In genomic region chr2:84775665-84776064, GRCm38 (mm10) we compare ENCODE assay signal across 9 mouse cellular contexts. TPM values are rescaled to one million over a fixed set of nuclear protein-coding genes. Genes with fewer than 3 reads are reported as not detected.
DNase-seq lines count a peak whose midpoint lies in the region; ATAC-seq and TF ChIP-seq lines count a peak whose summit lies in the region.
"Had no signal": no experiment of that assay in that cellular context is flagged by ENCODE, and none has a peak within 500 bp of the region (broad histone marks: within the 10 kb centered on the region; RNA-seq: fewer than 3 reads in every experiment).

No protein-coding gene starts in this region.

- H3K4me3 ChIP-seq in hindbrain, embryonic 12.5 days = no peak overlapping the region
- H3K4me3 ChIP-seq in hindbrain, embryonic 13.5 days = no peak overlapping the region
- no peak overlapping the region for H3K4me3 ChIP-seq in forebrain, postnatal 0 days (ENCODE audit: low read depth, low read length)
- no peak overlapping the region for H3K4me3 ChIP-seq in liver, postnatal 0 days (ENCODE audit: low read depth, low read length)

- no peak for ATAC-seq in hindbrain, embryonic 12.5 days (ENCODE audit: low FRiP score)
- ATAC-seq in hindbrain, embryonic 13.5 days (ENCODE audit: low FRiP score) = no peak
- ATAC-seq in forebrain, postnatal 0 days = no peak
- no peak for ATAC-seq in liver, postnatal 0 days

- no peak for TF ChIP-seq EP300 in liver, postnatal 0 days (IDR thresholded peaks at IDR 0.05; ENCODE audit: low read depth)

- 78% methylated on average over 6 of the region's 6 CpGs for WGBS in hindbrain, embryonic 12.5 days
- WGBS in hindbrain, embryonic 13.5 days = 74% methylated on average over 6 of the region's 6 CpGs
- WGBS in forebrain, postnatal 0 days = 61% methylated on average over 6 of the region's 6 CpGs
- WGBS in liver, postnatal 0 days (ENCODE audit: insufficient replicate concordance) = 57% methylated on average over 6 of the region's 6 CpGs

- TF ChIP-seq POLR2A in brain, embryonic 14.5 days (IDR thresholded peaks at IDR 0.05; ENCODE audit: borderline replicate concordance, extremely low read depth, insufficient read depth, insufficient read length, poor library complexity, severe bottlenecking) = no peak

- no peaks in the 10 kb centered on the region for H3K27me3 ChIP-seq in hindbrain, embryonic 12.5 days
- H3K27me3 ChIP-seq in hindbrain, embryonic 13.5 days = no peaks in the 10 kb centered on the region
- no peaks in the 10 kb centered on the region for H3K27me3 ChIP-seq in forebrain, postnatal 0 days (ENCODE audit: insufficient read depth, low read length)
- H3K27me3 ChIP-seq in liver, postnatal 0 days (ENCODE audit: insufficient read depth, low read length) = peaks cover 2% of the 10 kb centered on the region; the same call in 1 of the 2 replicates
- H3K27me3 ChIP-seq: limb, embryonic 13.5 days had no signal

- H3K9me3 ChIP-seq in hindbrain, embryonic 12.5 days (replicated peaks) = no peaks in the 10 kb centered on the region
- H3K9me3 ChIP-seq in hindbrain, embryonic 13.5 days = no peaks in the 10 kb centered on the region
- no peaks in the 10 kb centered on the region for H3K9me3 ChIP-seq in forebrain, postnatal 0 days (ENCODE audit: low read length)
- no peaks in the 10 kb centered on the region for H3K9me3 ChIP-seq in liver, postnatal 0 days (ENCODE audit: low read length)
- H3K9me3 ChIP-seq: heart, embryonic 13.5 days; limb, embryonic 13.5 days had no signal

- no peak overlapping the region for H3K9ac ChIP-seq in hindbrain, embryonic 12.5 days
- H3K9ac ChIP-seq in hindbrain, embryonic 13.5 days = no peak overlapping the region
- no peak overlapping the region for H3K9ac ChIP-seq in forebrain, postnatal 0 days
- no peak overlapping the region for H3K9ac ChIP-seq in liver, postnatal 0 days (replicated peaks)
- H3K9ac ChIP-seq: heart, embryonic 13.5 days; limb, embryonic 13.5 days had no signal

- H3K4me1 ChIP-seq in hindbrain, embryonic 12.5 days = peaks cover 14% of the 10 kb centered on the region
- peaks cover 20% of the 10 kb centered on the region for H3K4me1 ChIP-seq in hindbrain, embryonic 13.5 days (replicated peaks)
- peaks cover 5% of the 10 kb centered on the region; the same call in 1 of the 2 replicates for H3K4me1 ChIP-seq in forebrain, postnatal 0 days (ENCODE audit: insufficient read depth)
- peaks cover 12% of the 10 kb centered on the region for H3K4me1 ChIP-seq in liver, postnatal 0 days (ENCODE audit: insufficient read depth)

- DNase-seq in brain, embryonic 14.5 days (ENCODE audit: low read depth) = peak; percentile 8
- peak; percentile 9 for DNase-seq in forebrain, postnatal 0 days
- no peak for DNase-seq in liver, postnatal 0 days
- no peak for DNase-seq in frontal cortex, postnatal 14 days (ENCODE audit: low spot score in 2 of 2)
- DNase-seq in adrenal gland, adult 2 months = no peak

- TF ChIP-seq CTCF in brain, embryonic 14.5 days (IDR thresholded peaks at IDR 0.05; ENCODE audit: borderline replicate concordance, extremely low read depth, insufficient read depth, insufficient read length) = no peak
- TF ChIP-seq CTCF in forebrain, postnatal 0 days (IDR thresholded peaks at IDR 0.05; ENCODE audit: low read depth) = no peak
- TF ChIP-seq CTCF in liver, postnatal 0 days (IDR thresholded peaks at IDR 0.05; ENCODE audit: low read depth) = no peak

- no peaks in the 10 kb centered on the region for H3K36me3 ChIP-seq in hindbrain, embryonic 12.5 days
- H3K36me3 ChIP-seq in hindbrain, embryonic 13.5 days = no peaks in the 10 kb centered on the region
- H3K36me3 ChIP-seq in forebrain, postnatal 0 days (ENCODE audit: insufficient read depth) = no peaks in the 10 kb centered on the region
- H3K36me3 ChIP-seq in liver, postnatal 0 days (replicated peaks; ENCODE audit: insufficient read depth, low read length) = 0 out of 2 replicates have a peak, but pooled peaks cover 4% of the 10 kb centered on the region
- H3K36me3 ChIP-seq: heart, embryonic 13.5 days; limb, embryonic 13.5 days had no signal

- no peak overlapping the region for H3K4me2 ChIP-seq in hindbrain, embryonic 12.5 days (replicated peaks)
- no peak overlapping the region for H3K4me2 ChIP-seq in hindbrain, embryonic 13.5 days
- H3K4me2 ChIP-seq in forebrain, postnatal 0 days (ENCODE audit: low read depth) = no peak overlapping the region
- H3K4me2 ChIP-seq in liver, postnatal 0 days (ENCODE audit: low read depth, low read length) = 0 out of 2 replicates have a peak overlapping the region, but pooled peaks have one; percentile 69

- peak overlapping the region; percentile 80; the same call in 1 of the 2 replicates for H3K27ac ChIP-seq in hindbrain, embryonic 12.5 days
- H3K27ac ChIP-seq in hindbrain, embryonic 13.5 days = no peak overlapping the region
- H3K27ac ChIP-seq in forebrain, postnatal 0 days (ENCODE audit: low read depth, low read length) = peak overlapping the region; percentile 35; the same call in 1 of the 2 replicates
- peak overlapping the region; percentile 70 for H3K27ac ChIP-seq in liver, postnatal 0 days (ENCODE audit: low read depth)
- H3K27ac ChIP-seq: heart, embryonic 13.5 days; limb, embryonic 13.5 days had no signal

RNA-seq across cellular contexts. Expression of gene Serping1, which starts 0.4 kb away (rescaled TPM):
- polyA plus RNA-seq in hindbrain, embryonic 12.5 days (2016; fragmentation: Nextera tagmentation; extraction: Ambion mirVana) = 35.4 and 43.2 TPM in 2 replicates
- polyA plus RNA-seq in hindbrain, embryonic 13.5 days (2015; fragmentation: Nextera tagmentation; extraction: Ambion mirVana) = 34.6 and 39.4 TPM in 2 replicates
- polyA plus RNA-seq in brain, embryonic 14.5 days (2012; rRNA removed) = 22.5 and 29.6 TPM in 2 replicates
- 9.1 and 19.2 TPM in 2 replicates for total RNA-seq in forebrain, postnatal 0 days (2014; rRNA removed)
- 23.1 and 24.8 TPM in 2 replicates for polyA plus RNA-seq in forebrain, postnatal 0 days (2015; fragmentation: Nextera tagmentation; extraction: Ambion mirVana)
- 344 and 356 TPM in 2 replicates for polyA plus RNA-seq in liver, postnatal 0 days (2015; fragmentation: Nextera tagmentation; extraction: Ambion mirVana)
- 100 to 1,000 TPM in 1 of 2 experiments, 10 to 100 TPM in 1; 91.2 to 127 TPM for total RNA-seq in adrenal gland, adult 2 months (2021)
- polyA plus RNA-seq in adrenal gland, adult 2 months (2012; rRNA removed) = 129 and 154 TPM in 2 replicates

RNA-seq across cellular contexts. Expression of gene Ube2l6, which starts 23.0 kb away (rescaled TPM):
- polyA plus RNA-seq in hindbrain, embryonic 12.5 days (2016; fragmentation: Nextera tagmentation; extraction: Ambion mirVana) = 32.9 and 34.0 TPM in 2 replicates
- polyA plus RNA-seq in hindbrain, embryonic 13.5 days (2015; fragmentation: Nextera tagmentation; extraction: Ambion mirVana) = 16.8 and 17.6 TPM in 2 replicates
- polyA plus RNA-seq in brain, embryonic 14.5 days (2012; rRNA removed) = 12.2 and 13.8 TPM in 2 replicates
- 14.8 and 15.1 TPM in 2 replicates for total RNA-seq in forebrain, postnatal 0 days (2014; rRNA removed)
- polyA plus RNA-seq in forebrain, postnatal 0 days (2015; fragmentation: Nextera tagmentation; extraction: Ambion mirVana) = 14.9 and 18.1 TPM in 2 replicates
- polyA plus RNA-seq in liver, postnatal 0 days (2015; fragmentation: Nextera tagmentation; extraction: Ambion mirVana) = 276 and 305 TPM in 2 replicates
- 10 to 100 TPM; 15.7 to 18.8 TPM for total RNA-seq in adrenal gland, adult 2 months (2021)
- 13.8 and 15.1 TPM in 2 replicates for polyA plus RNA-seq in adrenal gland, adult 2 months (2012; rRNA removed)

RNA-seq across cellular contexts. Expression of gene Gm19426, which starts 32.2 kb away (rescaled TPM):
- polyA plus RNA-seq in hindbrain, embryonic 12.5 days (2016; fragmentation: Nextera tagmentation; extraction: Ambion mirVana) = 9.7 and 10.9 TPM in 2 replicates
- 5.2 and 7.0 TPM in 2 replicates for polyA plus RNA-seq in hindbrain, embryonic 13.5 days (2015; fragmentation: Nextera tagmentation; extraction: Ambion mirVana)
- 6.8 and 7.6 TPM in 2 replicates for polyA plus RNA-seq in brain, embryonic 14.5 days (2012; rRNA removed)
- 2.2 and 3.0 TPM in 2 replicates for total RNA-seq in forebrain, postnatal 0 days (2014; rRNA removed)
- polyA plus RNA-seq in forebrain, postnatal 0 days (2015; fragmentation: Nextera tagmentation; extraction: Ambion mirVana) = 2.2 and 2.6 TPM in 2 replicates
- 1.2 and 1.3 TPM in 2 replicates for polyA plus RNA-seq in liver, postnatal 0 days (2015; fragmentation: Nextera tagmentation; extraction: Ambion mirVana)
- 1 to 10 TPM in 1 of 2 experiments, under 1 TPM in 1; 0.98 to 2.6 TPM for total RNA-seq in adrenal gland, adult 2 months (2021)
- polyA plus RNA-seq in adrenal gland, adult 2 months (2012; rRNA removed) = 0.65 and 1.0 TPM in 2 replicates

RNA-seq across cellular contexts. Expression of gene Ypel4, which starts 41.8 kb away (rescaled TPM):
- polyA plus RNA-seq in hindbrain, embryonic 12.5 days (2016; fragmentation: Nextera tagmentation; extraction: Ambion mirVana) = 21.0 and 22.4 TPM in 2 replicates
- polyA plus RNA-seq in hindbrain, embryonic 13.5 days (2015; fragmentation: Nextera tagmentation; extraction: Ambion mirVana) = 22.2 and 25.4 TPM in 2 replicates
- polyA plus RNA-seq in brain, embryonic 14.5 days (2012; rRNA removed) = 41.7 and 61.5 TPM in 2 replicates
- total RNA-seq in forebrain, postnatal 0 days (2014; rRNA removed) = 14.8 and 15.0 TPM in 2 replicates
- polyA plus RNA-seq in forebrain, postnatal 0 days (2015; fragmentation: Nextera tagmentation; extraction: Ambion mirVana) = 7.4 and 9.3 TPM in 2 replicates
- polyA plus RNA-seq in liver, postnatal 0 days (2015; fragmentation: Nextera tagmentation; extraction: Ambion mirVana) = 18.4 and 20.9 TPM in 2 replicates
- 1 to 10 TPM; 3.8 to 7.2 TPM for total RNA-seq in adrenal gland, adult 2 months (2021)
- 9.8 and 17.2 TPM in 2 replicates for polyA plus RNA-seq in adrenal gland, adult 2 months (2012; rRNA removed)

RNA-seq across cellular contexts. Expression of gene Smtnl1, which starts 46.8 kb away (rescaled TPM):
- 0.13 TPM in 1 of 2 replicates, not detected in the other for polyA plus RNA-seq in hindbrain, embryonic 12.5 days (2016; fragmentation: Nextera tagmentation; extraction: Ambion mirVana)
- not detected in 2 replicates for polyA plus RNA-seq in hindbrain, embryonic 13.5 days (2015; fragmentation: Nextera tagmentation; extraction: Ambion mirVana)
- not detected in 2 replicates for polyA plus RNA-seq in brain, embryonic 14.5 days (2012; rRNA removed)
- total RNA-seq in forebrain, postnatal 0 days (2014; rRNA removed) = 0.29 TPM in 1 of 2 replicates, not detected in the other
- polyA plus RNA-seq in forebrain, postnatal 0 days (2015; fragmentation: Nextera tagmentation; extraction: Ambion mirVana) = 0.17 TPM in 1 of 2 replicates, not detected in the other
- 0.15 and 0.98 TPM in 2 replicates for polyA plus RNA-seq in liver, postnatal 0 days (2015; fragmentation: Nextera tagmentation; extraction: Ambion mirVana)
- total RNA-seq in adrenal gland, adult 2 months (2021) = not detected
- not detected in 2 replicates for polyA plus RNA-seq in adrenal gland, adult 2 months (2012; rRNA removed)

Comparison
In these comparisons a context has a peak if more than half of its experiments do, and no peak if none do; other contexts are left out.
1. DNase-seq: peak in brain, embryonic 14.5 days (single experiment) and forebrain, postnatal 0 days (single experiment); none in liver, postnatal 0 days (single experiment), frontal cortex, postnatal 14 days (0 of 2) and adrenal gland, adult 2 months (single experiment).